Mouse (Mus musculus): ENCODE results near the gene Anks1.

The Anks1 gene

GRCm38 (mm10) chr17:28013259-28013875 is 104.3 kb downstream of the Anks1 start:
- in situ Hi-C loops (cut with MboI; ENCODE audit: unreplicated experiment in 2 of 2): no loop called here

GRCm38 (mm10) chr17:28014449-28014848 is 105.3 kb downstream of the Anks1 start:
- in situ Hi-C loops (cut with MboI; ENCODE audit: unreplicated experiment in 2 of 2): no loop called here

GRCm38 (mm10) chr17:28015068-28015730 is 106.1 kb downstream of the Anks1 start:
- in situ Hi-C loops (cut with MboI; ENCODE audit: unreplicated experiment in 2 of 2): no loop called here

- in situ Hi-C loops (cut with MboI; ENCODE audit: unreplicated experiment in 2 of 2): no loop called here
Observed at GRCm38 (mm10) chr17:28016056-28016797, 107.1 kb downstream of the Anks1 start.

DNA sequence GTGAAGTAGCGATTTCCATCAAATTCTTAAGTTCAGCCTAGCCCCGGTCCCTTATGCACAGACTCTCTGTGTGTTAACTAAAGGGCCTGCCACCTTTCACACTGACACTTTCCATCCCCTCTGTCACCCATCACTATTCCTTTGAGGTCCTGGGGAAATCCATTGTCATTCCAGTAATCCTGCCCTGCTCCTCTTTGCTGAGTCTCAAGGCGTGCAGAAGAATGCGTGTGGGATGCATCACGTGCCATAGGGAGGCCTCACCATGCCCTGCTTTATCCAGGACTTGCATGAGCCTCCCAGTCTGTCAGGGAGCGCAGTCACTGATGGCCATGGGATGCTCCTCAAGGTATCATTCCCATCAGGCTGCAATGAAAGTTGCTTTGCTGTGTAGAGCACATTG is 109.2 kb downstream of the Anks1 start:
- in situ Hi-C loops (cut with MboI; ENCODE audit: unreplicated experiment in 2 of 2): no loop called here

GRCm38 (mm10) chr17:28018776-28019175 is 109.7 kb downstream of the Anks1 start:
- in situ Hi-C loops (cut with MboI; ENCODE audit: unreplicated experiment in 2 of 2): no loop called here

DNA sequence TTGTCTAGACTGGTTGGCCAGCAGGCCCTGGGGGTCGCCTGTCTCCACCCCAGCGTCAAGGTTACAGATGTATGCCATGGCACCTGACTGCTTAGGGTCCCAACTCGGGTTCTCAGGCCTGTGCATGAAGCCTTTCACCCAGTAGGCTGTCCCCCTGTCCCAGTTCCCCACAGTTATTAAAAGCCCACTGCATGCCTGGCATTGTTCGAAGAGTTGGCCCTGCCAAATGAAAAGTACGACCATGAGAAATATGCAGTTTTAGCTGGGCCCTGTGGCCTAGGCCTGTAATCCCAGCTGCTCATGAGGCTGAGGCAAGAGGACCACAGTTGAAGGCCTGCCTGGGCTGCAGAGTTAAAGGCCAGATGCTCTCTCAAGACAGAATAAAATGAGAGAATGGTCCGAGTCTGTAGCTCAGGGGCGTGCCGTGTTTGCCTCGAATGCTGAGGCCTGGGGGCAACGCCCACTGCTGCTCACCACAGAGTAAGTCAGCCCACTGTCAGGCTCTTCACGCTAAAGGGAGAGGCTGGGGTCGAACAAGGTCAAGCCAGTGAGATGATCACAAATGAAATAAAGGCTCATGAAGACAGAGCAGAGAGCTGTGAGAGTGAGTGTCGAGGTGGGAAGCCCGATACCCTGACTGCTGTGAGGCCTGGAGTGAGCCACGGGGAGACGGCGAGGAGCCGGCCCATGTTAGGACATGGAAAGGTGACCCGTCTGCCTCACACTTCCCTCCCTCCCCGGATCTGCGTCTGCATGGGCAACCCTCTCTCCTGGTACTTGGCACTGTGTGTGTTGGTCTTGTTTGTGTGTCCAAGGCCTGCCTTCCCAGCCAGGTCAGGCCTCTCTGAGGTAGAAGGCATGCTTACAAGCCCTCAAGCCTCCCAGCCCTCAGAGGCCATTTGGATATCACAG is 110.9 kb downstream of the Anks1 start:
- in situ Hi-C loops (cut with MboI; ENCODE audit: unreplicated experiment in 2 of 2): no loop called here

DNA sequence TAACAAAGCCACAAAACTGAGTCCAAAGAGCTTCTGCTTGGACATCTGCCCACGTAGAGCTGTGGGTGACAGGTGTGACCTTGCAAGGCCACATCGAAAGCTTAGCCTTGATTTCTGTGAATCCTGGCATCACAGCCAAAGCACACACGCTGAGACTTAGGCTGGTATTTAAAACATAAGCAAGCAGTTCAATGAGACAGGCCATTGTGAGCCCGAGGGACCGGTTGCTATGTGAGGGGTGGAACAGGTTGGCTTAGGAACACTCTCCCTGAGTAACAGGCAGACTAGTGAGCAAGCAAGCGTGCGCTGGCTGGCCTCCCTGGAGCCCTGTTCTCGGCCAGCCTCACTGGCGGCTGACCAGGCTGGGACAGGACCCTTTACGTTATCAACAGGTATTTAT is 112.8 kb downstream of the Anks1 start:
- in situ Hi-C loops (cut with MboI; ENCODE audit: unreplicated experiment in 2 of 2): no loop called here

DNA sequence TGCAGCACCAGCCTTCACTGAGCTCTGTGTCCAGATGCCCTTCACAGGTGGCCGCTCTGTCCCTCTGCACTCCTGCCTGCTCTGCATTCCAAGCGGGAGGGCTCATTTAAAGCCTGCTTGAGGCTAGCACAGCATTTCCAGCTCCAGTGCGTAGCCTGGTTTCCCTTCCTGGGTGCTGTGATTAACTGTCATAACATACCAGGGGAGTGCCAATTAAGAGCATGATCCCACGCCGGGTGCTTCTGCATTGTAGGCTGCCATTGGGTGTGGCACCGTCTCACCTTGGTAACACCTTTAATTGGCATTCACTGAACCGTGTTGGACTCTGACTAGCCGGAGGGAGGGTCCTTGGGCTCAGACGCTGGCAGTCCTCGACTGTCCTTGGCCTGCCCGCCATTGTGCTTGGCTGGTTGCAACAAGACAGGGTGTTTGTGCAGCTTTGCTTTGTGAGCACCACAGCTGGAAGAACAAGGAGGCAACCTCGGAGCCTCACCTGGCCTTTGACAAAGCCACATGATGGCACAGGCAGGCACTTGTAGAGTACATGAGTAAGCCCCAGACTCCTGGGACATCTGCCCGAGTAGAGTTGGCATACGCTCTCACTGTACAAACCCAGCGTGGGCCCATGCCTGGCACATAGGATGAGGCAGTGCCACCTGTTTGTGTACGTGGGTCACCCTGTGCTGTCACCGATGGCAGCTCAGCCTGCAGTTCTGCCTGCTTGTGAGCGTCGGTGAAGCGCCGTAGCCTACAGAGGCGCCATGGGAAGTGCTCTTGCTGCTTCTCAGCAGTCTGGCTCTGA is 113.9 kb downstream of the Anks1 start:
- in situ Hi-C loops (cut with MboI; ENCODE audit: unreplicated experiment in 2 of 2): no loop called here

DNA sequence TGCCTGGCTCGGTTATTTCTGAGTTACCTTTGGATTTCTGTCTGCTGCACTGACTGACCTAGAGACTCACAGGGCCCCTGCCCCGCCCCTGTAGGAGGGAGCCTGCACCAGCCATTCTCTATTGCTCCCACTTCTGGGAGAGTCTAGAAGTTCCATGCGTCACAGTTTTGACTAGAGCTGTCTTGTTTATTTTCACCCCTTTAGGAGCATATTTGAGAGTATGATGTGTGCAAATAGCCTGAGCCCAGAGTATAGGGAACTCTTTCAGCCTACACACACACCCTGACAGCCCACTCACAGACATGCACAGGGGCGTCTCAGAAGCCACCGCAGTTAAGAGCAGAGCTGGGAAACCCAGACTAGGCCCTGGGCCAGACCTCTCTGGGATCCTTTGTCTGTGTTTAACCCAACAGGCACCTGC is 116.4 kb downstream of the Anks1 start:
- in situ Hi-C loops (cut with MboI; ENCODE audit: unreplicated experiment in 2 of 2): no loop called here

- in situ Hi-C loops (cut with MboI; ENCODE audit: unreplicated experiment in 2 of 2): no loop called here
Observed at GRCm38 (mm10) chr17:28026111-28026872, 117.2 kb downstream of the Anks1 start.

DNA sequence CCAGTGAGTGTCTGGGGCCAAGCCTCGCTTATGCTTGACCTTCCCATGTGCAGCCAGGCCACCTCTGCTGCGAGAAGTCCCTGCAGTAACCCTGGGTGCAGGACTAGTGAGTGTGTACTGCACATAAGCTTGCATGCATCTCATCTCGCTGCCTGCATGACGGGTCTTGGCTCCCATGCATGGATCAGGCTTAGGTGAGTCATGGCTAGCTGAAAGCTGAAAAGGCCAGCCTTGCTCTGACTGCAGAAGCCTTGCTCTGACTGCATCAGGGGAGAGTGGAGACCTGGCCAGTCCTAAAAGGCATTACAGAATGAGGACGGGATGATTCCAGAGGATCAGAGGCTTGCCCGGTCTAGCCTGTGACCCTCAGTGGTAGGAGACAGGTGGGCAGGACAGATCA is 118.1 kb downstream of the Anks1 start:
- in situ Hi-C loops (cut with MboI; ENCODE audit: unreplicated experiment in 2 of 2): no loop called here

DNA sequence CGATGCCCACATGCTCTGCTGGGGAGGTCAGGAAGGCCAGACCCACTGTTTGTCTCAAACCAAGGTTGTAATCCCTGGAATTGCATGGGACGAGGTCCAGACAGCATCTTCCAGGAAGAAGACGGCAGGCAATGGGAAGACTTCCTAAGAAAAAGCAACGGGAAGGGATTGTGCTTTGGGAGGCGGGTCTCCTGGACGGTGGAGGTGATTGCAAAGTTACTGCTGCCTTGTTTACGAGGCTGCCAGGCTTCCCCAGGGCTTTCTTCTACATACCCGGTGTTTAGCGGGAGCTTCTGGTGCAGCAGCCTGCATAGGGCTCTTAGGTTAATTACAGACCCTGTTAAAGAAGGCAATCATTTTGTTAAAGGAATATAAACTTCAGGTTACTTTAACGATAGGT is 119.1 kb downstream of the Anks1 start:
- in situ Hi-C loops (cut with MboI; ENCODE audit: unreplicated experiment in 2 of 2): no loop called here

DNA sequence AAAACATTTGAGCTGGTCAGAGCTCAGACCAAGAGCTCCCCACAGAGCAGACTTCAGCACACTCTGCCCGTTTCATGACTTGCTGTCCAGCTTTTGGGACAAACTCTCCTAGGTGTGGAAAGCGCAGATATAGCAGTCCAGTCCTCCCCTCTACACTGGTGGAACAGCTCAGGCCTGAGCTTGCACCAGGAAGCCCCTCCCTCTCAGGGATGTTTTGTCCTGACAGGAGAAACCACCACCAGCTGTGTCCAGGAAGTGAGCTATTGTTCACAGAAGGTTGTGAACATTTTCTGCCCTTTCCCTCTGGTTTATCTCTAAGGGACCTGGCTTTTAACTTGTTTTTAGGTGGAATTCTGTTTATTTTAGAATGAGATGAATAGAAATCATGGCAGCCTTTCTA is 120.2 kb downstream of the Anks1 start:
- in situ Hi-C loops (cut with MboI; ENCODE audit: unreplicated experiment in 2 of 2): no loop called here

DNA sequence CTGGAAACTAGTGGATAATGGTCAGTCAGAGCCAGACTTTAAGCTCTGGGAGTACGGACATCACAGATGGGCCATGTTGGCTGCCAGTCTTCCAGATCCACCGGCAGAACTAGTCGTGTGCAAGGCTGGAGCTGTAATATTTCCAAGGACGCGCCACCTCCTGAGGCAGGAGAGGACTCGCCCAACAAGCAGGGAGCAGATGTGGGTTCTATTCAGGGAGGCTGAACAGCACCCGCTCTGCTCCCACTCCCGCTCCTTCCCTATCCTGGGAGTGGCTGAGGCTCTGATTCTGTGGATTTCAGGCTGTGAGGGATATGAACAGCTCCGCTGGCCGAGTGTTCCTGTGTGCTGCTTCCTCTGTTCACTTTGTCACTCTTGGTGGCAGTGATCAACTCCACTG is 121.3 kb downstream of the Anks1 start:
- in situ Hi-C loops (cut with MboI; ENCODE audit: unreplicated experiment in 2 of 2): no loop called here

GRCm38 (mm10) chr17:28031281-28031941 is 122.3 kb downstream of the Anks1 start:
- in situ Hi-C loops (cut with MboI; ENCODE audit: unreplicated experiment in 2 of 2): no loop called here

DNA sequence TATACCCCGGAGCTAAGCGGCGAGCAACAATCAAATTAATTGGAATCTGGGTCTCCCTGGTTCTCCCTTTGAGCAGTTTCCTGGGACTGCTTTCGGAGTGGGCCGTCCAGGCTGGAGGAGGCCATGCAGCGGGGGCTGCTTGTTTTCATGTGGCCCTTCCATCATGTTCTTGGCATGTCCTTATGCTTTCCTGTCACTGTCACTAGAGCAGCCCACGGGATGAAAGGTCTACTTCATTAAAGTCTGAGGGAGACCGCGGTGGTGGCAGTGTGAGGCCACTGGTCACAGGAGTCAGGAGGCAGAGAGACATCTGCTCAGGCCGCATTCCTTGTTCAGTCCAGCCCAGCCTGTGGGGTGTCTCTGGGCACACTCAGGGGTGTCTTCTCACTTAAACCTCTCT is 123.1 kb downstream of the Anks1 start:
- in situ Hi-C loops (cut with MboI; ENCODE audit: unreplicated experiment in 2 of 2): no loop called here

GRCm38 (mm10) chr17:28033046-28033580 is 124.0 kb downstream of the Anks1 start:
- in situ Hi-C loops (cut with MboI; ENCODE audit: unreplicated experiment in 2 of 2): no loop called here

DNA sequence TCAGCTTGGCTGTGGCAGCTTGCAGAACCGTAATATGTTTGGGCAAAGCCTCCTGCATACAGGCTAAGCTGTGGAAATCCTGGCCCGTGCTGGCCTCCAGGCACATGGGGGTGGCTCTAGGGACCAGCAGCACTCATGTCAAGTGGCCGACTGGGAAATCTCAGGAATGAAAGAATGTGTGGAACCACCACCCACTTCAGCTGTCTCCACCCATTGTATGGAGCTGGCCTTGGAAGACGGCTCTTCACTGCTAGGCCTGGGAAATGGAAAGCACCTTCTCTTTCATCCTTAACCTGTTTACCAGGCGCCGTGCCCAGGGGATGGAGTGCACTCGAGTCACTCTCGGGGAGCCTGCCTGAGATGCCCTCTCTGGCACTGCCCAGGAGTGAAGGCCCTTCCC is 125.9 kb downstream of the Anks1 start:
- in situ Hi-C loops (cut with MboI; ENCODE audit: unreplicated experiment in 2 of 2): no loop called here
